Mouse (Mus musculus) C2C12 (cell line): ENCODE results near the gene Mat1a.

ENCODE experiments used
- CTCF ChIP-seq: IDR thresholded peaks from one replicate; pipeline ENCODE4 v1.5.1; 2011; ENCODE audit not compliant: control insufficient read depth, insufficient read depth, insufficient read length
- FOSL1 ChIP-seq: IDR thresholded peaks from one replicate; pipeline ENCODE4 v1.8.0; 2011; ENCODE audit warnings: mild to moderate bottlenecking, low read length; ENCODE audit not compliant: poor library complexity, insufficient read depth, severe bottlenecking
- MAX ChIP-seq: IDR thresholded peaks from one replicate; pipeline ENCODE4 v1.6.1; 2011; ENCODE audit warnings: mild to moderate bottlenecking, control low read depth
- MYOD1 ChIP-seq: IDR thresholded peaks from one replicate; pipeline ENCODE4 v1.6.1; 2011; ENCODE audit warnings: low read depth; ENCODE audit not compliant: control insufficient read depth, insufficient read length
- MYOG ChIP-seq: IDR thresholded peaks from one replicate; pipeline ENCODE4 v1.6.1; 2011; ENCODE audit not compliant: control insufficient read depth, insufficient read length; ENCODE audit errors: extremely low read depth
- USF1 ChIP-seq: IDR thresholded peaks from one replicate; pipeline ENCODE4 v1.6.1; 2011; ENCODE audit warnings: low read depth, mild to moderate bottlenecking, control low read depth, moderate library complexity

DNA sequence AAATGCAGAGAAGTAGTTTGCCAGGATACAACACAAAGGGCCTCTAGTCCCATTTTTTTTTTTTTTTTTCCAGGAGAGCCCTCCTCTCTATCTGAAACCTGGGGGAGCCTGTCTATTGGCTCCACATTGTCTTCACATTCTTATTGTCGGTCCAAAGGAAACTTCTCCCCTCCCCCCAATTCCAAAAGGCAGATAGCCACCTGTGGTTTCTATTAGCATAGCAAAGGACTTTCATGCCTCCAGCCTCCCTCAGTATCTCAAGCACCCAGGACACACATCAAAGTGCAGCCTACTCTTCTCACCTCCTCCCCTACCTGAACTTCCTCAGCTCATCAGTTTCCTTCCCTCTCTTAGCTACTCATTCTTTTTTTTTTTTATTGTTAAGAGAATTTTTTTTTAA, 38.4 kb upstream of the Mat1a start:
- no peak for TF ChIP-seq CTCF
- no peak for TF ChIP-seq MYOD1
- TF ChIP-seq MAX: no peak
- TF ChIP-seq USF1: no peak
- TF ChIP-seq MYOG: no peak
- no peak for TF ChIP-seq FOSL1
